Mouse (Mus musculus) gastrocnemius, adult 2 months (tissue): ENCODE results near the gene Fstl3. TPM values are rescaled to one million over a fixed set of nuclear protein-coding genes. Genes with fewer than 3 reads are reported as not detected.

Experiments used
- DNase-seq: peaks from one replicate; pipeline ENCODE4 v3.0.0; 2022
- H3K27ac ChIP-seq: fragments of 200-600 bp; 2 replicates; pipeline ENCODE4 v1.8.1; 2022; ENCODE audit warnings: mild to moderate bottlenecking
- H3K4me3 ChIP-seq: fragments of 200-600 bp; 2 replicates; pipeline ENCODE4 v1.8.1; 2022; ENCODE audit warnings: mild to moderate bottlenecking, moderate library complexity
- CTCF ChIP-seq: fragments of 200-600 bp; IDR thresholded peaks from 2 replicates; pipeline ENCODE4 v1.8.1; 2022; ENCODE audit warnings: antibody characterized with exemption, mild to moderate bottlenecking, moderate library complexity
- intact Hi-C: fragments of 180-260 bp; cut with DNase I; formaldehyde crosslinking; loops from one replicate; pipeline ENCODE4 v1.15.1; 2025
- total RNA-seq, 2 experiments: library from RNA; stranded (reverse); gene quantifications; 2 replicates each; pipeline ENCODE4 v1.2.3; 2021

The Fstl3 gene
- total RNA-seq, 2 experiments from 2014 or later, result 1.0 to 1.5 TPM

DNA sequence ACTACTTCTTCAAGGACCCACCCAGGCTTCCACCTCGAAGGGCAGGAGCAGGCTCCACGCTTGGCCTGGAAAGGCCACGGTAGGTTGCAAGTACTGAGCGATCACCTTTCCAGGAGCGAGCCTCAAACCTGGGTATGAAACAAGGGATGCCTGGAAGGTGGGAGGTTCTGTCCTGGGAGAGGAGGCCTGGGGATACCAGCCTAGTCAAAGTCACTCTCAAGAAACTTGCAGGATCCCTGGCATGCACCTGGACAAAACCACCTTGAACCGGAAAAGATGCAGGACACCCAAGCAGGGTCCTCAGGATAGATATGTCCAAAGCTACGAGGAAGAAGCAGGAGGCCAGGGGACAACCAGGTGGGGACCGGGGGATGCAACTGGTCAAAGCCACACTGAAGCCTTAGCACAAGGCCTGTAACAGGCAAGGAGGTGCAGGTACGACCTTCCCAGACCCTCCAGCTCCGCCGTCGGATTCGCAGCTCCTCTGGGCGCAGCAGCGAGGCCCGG lies 11.0 kb upstream of the Fstl3 start:
- TF ChIP-seq CTCF, result no peak
- Histone ChIP-seq H3K4me3 (peak overlapping the region; percentile 99), H3K27ac (peak overlapping the region; percentile 97)
- intact Hi-C loops, result no loop called here
- no peak for DNase-seq

GRCm38 (mm10) chr10:79766508-79767325 lies 10.4 kb upstream of the Fstl3 start, which contains the start of gene Rnf126:
Gene Rnf126, minus strand, starts transcription at chr10:79766952.
- DNase-seq, result peak; percentile 99
- Histone ChIP-seq H3K4me3 (peak within 1 kb of the TSS; percentile 99), H3K27ac (peak within 1 kb of the TSS; percentile 97)
- no peak for TF ChIP-seq CTCF
- intact Hi-C loops, result loop anchor here (1.0 kb wide), 1 partner anchor 13 kb away; no protein-coding TSS in a partner anchor

DNA sequence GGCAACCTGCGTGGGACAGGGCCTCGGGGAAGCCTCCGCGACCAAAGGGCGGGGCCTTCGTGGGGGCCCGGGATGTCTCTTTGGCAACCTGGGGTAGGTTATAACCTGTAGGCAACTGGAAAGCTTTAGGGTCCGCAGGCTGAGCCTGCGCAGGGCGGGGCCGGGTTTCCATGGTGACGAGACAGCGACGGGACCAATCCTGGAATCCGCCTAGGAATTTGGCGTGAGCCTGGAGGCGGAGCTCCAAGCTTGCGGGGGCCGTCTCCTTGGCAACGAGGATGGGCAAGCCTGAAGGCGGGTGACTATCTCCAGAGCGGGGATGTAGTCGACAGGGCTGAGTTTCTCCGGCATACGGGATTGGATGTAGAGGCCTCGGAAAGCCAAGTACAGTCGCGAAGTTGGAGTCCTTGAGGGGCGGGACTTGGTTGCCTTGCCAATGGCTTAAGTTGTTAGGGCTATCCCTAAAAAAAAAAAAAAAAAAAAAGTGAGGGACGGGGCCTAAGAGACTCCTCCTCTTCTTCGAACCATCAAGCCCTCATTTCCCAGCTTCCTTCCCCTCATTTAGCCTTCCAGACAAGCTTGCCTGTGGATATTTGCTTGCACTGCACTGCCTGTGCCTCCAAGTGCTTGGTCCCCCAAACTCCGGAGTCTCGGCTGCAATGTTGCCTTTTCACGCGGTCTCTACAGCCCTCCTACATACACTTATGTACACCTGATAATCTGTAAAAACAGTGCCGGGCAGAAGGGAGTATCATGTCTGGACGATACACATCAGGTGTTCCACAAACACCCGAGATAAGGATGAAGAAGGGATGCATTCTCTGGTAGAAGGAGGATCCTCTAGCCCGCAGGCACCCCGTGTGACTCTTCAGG lies 9.5 kb upstream of the Fstl3 start:
- Histone ChIP-seq H3K27ac (peak overlapping the region; percentile 97), H3K4me3 (peak overlapping the region; percentile 99)
- no peak for TF ChIP-seq CTCF
- peak; percentile 94 for DNase-seq
- intact Hi-C loops, result loop anchor here (1.0 kb wide), 1 partner anchor 12 kb away; no protein-coding TSS in a partner anchor

GRCm38 (mm10) chr10:79768400-79768799 lies 8.7 kb upstream of the Fstl3 start:
- peak; percentile 80 for TF ChIP-seq CTCF
- H3K4me3 ChIP-seq, result no peak overlapping the region
- peak; percentile 69 for DNase-seq
- intact Hi-C loops, result no loop called here
- H3K27ac ChIP-seq, result no peak overlapping the region

- no peak for TF ChIP-seq CTCF
- Histone ChIP-seq H3K27ac (no peak overlapping the region), H3K4me3 (no peak overlapping the region)
- no peak for DNase-seq
- intact Hi-C loops, result no loop called here
These were observed 7.7 kb upstream of the Fstl3 start for GRCm38 (mm10) chr10:79769329-79769728.

GRCm38 (mm10) chr10:79772320-79772719 lies 4.8 kb upstream of the Fstl3 start:
- Histone ChIP-seq H3K27ac (no peak overlapping the region), H3K4me3 (no peak overlapping the region)
- 0 out of 2 replicates have a peak, but pooled peaks have one; percentile 6 for TF ChIP-seq CTCF
- intact Hi-C loops, result no loop called here
- DNase-seq, result no peak

DNA sequence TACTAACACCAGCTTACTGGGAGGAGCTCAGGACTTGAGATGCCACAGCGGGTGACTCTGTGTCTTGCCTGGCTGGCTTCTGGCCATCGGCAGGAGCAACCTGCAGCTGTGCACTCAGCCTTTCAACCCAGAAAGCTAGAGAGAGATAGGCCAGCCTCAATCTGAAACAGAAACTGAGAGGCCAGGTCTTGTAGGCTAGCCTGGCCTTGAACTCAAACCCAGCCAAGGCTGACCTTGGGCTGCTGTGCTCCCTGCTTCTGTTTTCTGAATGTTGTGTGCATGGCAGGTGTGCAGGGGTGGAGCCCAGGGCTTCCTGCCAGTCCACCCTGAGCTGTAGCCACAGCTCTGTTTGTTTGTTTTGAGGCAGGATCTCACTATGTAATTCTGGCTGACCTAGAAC lies 3.9 kb upstream of the Fstl3 start:
- no peak for DNase-seq
- no peak overlapping the region for H3K27ac ChIP-seq
- intact Hi-C loops, result no loop called here
- no peak overlapping the region for H3K4me3 ChIP-seq
- no peak for TF ChIP-seq CTCF

DNA sequence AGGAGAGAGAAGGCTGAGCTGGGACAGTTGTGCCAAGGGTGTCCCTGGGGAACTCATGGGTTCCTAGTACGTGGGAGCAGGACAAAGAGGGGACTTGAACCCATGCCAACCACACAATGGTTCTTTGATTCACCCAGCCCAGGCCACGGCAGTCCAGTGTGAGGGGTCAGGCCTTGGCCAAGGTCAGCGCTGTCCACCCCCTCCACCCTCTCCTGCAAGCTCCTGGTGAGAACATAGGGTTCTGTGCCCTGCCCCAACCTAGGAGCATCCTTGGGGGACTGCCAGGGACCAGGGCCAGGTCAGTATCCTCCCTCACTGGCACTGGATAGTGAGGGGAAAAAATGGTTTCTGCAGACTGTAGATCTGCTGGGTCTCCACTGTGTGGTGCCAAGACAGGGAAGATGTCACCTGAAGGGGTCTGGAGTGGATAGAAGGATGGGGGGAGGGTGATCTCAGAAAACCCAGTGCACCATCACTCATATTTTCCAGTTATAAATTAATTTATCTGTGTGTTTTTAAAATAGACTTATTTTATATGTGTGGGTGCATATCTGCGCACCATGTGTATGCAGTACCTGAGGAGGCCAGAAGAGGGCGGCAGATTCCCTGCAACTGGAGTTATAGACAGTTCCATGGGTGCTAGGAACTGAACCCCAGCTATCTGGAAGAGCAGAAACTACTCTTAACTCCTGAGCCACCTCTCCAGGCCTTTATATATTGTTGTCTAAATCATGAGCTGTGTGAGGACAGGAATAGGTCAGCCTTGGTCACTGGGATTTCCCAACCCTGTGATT lies 2.4 kb upstream of the Fstl3 start:
- no peak overlapping the region for H3K27ac ChIP-seq
- intact Hi-C loops, result no loop called here
- H3K4me3 ChIP-seq, result no peak overlapping the region
- TF ChIP-seq CTCF, result peak; percentile 47
- DNase-seq, result no peak

GRCm38 (mm10) chr10:79778006-79778405 lies 934 bp downstream of the Fstl3 start:
- TF ChIP-seq CTCF, result no peak
- Histone ChIP-seq H3K27ac (peak overlapping the region; percentile 67), H3K4me3 (peak overlapping the region; percentile 72)
- intact Hi-C loops, result no loop called here
- DNase-seq, result peak; percentile 60

- no peak overlapping the region for H3K4me3 ChIP-seq
- TF ChIP-seq CTCF, result no peak
- no peak for DNase-seq
- no peak overlapping the region for H3K27ac ChIP-seq
- intact Hi-C loops, result loop anchor here (1.0 kb wide), 1 partner anchor 12 kb away; no protein-coding TSS in a partner anchor
These were observed 2.1 kb downstream of the Fstl3 start for GRCm38 (mm10) chr10:79779193-79779592.

- Histone ChIP-seq H3K4me3 (peak overlapping the region; percentile 76), H3K27ac (peak overlapping the region; percentile 81)
- intact Hi-C loops, result loop anchor here (1.0 to 5.0 kb wide), 3 partner anchors 13 to 72 kb away; partner anchors contain the start of gene Ptbp1
- peak; percentile 86 for TF ChIP-seq CTCF
- DNase-seq, result peak; percentile 97
These were observed 3.0 kb downstream of the Fstl3 start for GRCm38 (mm10) chr10:79779784-79780663.
